Mouse (Mus musculus): ENCODE data around the gene Cacng7. TPM values are rescaled to one million over a fixed set of nuclear protein-coding genes. Genes with fewer than 3 reads are reported as not detected.

Cacng7 gene
- total RNA-seq, 2 experiments from 2014 or later: 111 to 123 TPM

DNA sequence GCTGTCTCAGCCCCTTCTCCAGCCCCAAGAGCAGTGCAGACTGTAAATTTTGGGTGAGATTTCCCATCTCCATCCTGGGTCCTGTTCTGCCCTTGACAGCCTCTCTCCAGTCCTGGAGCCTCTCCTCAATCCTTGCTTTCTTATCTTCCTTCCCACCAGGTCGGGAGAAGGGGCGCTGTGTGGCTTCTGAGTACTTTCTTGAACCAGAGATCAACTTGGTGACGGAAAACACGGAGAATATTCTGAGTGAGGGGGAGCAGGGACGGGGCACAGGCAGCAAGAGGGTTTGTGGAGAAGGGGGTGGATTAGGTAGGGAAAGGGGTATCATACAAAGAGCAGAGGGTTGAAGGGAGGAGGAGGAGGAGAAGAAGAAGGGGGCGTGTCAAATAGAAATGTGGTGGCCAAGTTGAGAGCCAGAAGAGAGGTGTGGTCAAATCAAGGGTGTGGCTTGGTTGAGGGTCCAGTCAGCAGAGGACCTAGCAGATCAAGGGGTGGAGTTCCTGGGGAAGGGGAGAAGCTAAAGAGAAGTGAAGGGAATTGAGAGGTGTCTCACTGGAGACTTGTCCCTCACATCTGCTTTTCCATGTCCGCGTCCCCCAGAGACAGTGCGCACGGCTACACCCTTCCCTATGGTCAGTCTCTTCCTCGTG, 5.7 kb downstream of the Cacng7 start:
- DNase-seq: no peak
- intact Hi-C loops (cut with DNase I): loop anchor here (10.0 kb wide), 1 partner anchor 56 kb away; the partner anchor contains the start of gene Cacng8

GRCm38 (mm10) chr7:3339010-3339409, 6.3 kb downstream of the Cacng7 start:
- intact Hi-C loops (cut with DNase I): loop anchor here (10.0 kb wide), 1 partner anchor 56 kb away; the partner anchor contains the start of gene Cacng8
- DNase-seq: no peak

DNA sequence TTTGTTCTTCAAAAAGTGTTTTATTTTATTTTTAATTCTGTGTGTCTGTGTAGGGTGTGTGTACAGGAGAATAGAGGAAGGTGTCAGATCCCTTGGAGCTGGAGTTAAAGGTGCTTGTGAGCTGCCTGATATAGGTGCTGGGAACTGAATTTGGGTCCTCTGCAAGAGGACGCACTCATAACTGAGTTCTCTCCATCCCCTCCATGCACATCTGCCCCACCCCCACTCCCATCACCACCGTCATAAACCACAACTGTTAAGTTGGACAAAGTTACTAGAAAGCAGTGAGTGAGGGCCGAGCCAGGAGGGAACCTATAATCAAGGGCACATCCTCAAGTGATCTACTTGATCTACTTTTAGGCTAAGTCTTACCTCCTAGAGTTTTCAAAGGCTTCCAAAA, 11.1 kb downstream of the Cacng7 start:
- intact Hi-C loops (cut with DNase I): no loop called here

GRCm38 (mm10) chr7:3345301-3345700, 12.5 kb downstream of the Cacng7 start:
- DNase-seq: no peak
- intact Hi-C loops (cut with DNase I): no loop called here

More for the DNA sequence above, 11.1 kb downstream of the Cacng7 start:
- no peak for DNase-seq

DNA sequence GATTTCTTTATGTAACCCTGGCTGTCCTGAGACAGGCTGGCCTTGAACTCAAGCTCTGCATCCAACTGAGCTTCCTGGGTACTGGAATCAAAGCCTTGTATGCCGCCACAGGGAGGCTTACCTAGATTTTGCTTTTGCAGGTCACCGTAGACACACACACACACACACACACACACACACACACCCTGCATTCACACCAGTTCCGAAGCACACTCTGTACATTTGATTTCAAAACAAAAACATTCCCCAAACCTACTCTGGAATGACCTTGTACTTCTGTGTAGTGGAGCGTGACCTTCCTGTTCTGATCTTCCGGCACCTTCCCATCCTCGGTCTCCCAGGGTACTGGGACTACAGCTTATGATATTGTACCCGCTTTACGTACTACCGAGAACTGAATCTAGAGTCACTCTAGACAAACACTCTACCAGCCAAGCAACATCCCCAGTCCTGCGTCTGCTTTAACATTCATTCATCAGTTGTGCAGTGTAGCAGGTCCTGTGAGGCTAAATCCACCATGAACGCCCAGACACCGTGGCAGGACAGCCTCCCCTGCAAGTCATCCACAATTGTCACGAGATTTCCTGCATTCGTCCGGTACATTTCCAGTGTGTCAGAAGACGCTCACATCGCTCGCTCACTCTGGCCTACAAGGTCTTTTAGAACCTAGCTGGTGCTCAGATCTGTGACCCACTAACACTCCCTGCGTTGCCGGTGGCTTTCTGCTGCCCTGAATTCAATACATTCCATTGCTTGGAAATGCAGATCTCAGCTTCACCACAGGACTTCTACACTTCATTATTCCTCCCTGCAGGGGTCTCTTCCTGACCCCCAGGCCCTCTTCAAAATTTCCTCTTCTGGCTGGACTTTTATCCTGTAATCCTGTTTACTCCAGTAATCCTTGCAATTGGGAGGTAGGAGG, 14.9 kb downstream of the Cacng7 start:
- intact Hi-C loops (cut with DNase I): no loop called here
- DNase-seq: no peak

GRCm38 (mm10) chr7:3348326-3348725, 15.6 kb downstream of the Cacng7 start:
- intact Hi-C loops (cut with DNase I): no loop called here
- no peak for DNase-seq

GRCm38 (mm10) chr7:3349775-3350174, 17.0 kb downstream of the Cacng7 start:
- no peak for DNase-seq
- intact Hi-C loops (cut with DNase I): no loop called here

DNA sequence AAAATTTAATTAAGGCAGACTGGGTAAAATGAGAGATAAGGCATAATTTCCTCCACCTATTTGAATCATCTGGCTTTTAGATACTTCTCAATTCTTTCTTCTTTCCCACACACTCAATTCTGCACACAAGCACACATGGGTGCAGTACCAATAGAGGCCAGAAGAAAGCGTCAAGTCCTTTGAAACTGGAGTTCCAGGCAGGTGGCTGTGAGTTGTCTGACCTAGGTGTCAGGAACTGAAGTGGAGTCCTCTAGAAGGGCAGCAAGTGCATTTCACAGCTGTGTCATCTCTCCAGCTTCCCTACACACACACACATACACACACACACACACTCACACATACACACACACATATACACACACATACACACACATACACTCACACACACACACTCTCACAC, 18.8 kb downstream of the Cacng7 start:
- intact Hi-C loops (cut with DNase I): no loop called here
- no peak for DNase-seq

GRCm38 (mm10) chr7:3354850-3355249, 22.1 kb downstream of the Cacng7 start:
- no peak for DNase-seq
- intact Hi-C loops (cut with DNase I): no loop called here

DNA sequence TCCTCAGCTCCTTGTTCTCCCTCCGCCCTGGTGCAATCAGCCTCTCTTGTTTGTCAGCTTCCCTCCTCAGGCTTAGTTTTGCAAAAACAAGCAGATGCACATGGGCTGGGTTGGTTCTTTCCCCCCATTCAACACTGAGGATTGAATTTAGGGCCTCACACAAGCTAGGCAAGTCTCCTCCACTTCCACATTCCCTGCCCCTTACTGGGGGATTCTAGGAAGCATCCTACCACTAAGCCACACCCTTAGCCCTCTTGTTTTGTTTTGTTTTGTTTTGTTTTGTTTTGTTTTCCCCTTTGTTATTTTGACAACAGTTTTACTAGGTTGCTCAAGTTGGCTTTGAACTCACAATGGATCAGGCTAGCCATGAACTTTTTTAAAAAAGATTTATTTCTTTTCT, 27.9 kb downstream of the Cacng7 start:
- DNase-seq: no peak
- intact Hi-C loops (cut with DNase I): no loop called here

GRCm38 (mm10) chr7:3365547-3366279, 33.0 kb downstream of the Cacng7 start:
- no peak for DNase-seq
- intact Hi-C loops (cut with DNase I): no loop called here

DNA sequence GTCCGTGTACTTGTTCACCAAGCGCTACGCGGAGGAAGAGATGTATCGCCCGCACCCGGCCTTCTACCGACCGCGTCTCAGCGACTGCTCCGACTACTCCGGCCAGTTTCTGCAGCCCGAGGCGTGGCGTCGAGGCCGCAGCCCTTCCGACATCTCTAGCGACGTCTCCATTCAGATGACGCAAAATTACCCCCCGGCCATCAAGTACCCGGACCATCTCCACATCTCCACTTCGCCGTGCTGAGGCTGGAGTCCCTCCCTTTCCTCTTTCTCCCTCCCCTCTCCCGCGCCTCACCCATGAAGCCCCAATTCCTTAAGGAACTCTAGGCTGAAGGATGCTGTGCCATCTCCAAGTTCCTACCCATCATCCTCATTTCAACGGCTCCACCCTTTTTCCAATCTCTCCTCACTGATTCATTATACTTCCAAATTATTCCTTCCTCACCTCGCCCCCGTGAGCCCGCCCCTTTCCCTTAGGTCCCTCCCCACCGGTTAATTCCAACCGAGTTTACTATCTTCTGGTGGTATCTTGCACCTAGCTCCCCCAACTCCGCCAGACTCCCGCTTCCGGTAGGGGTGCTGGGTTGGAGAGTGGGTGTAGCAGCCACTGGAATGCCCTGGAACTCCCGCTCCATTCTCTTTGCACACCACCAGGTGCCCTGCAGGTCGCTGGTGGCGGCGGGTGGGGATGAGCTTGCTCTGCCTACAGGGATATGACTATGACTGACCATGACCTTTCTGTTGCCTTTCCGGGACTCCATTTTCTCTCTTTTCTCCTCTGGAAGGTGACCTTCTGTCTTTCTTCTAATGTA, 34.2 kb downstream of the Cacng7 start:
- DNase-seq: no peak
- intact Hi-C loops (cut with DNase I): no loop called here

DNA sequence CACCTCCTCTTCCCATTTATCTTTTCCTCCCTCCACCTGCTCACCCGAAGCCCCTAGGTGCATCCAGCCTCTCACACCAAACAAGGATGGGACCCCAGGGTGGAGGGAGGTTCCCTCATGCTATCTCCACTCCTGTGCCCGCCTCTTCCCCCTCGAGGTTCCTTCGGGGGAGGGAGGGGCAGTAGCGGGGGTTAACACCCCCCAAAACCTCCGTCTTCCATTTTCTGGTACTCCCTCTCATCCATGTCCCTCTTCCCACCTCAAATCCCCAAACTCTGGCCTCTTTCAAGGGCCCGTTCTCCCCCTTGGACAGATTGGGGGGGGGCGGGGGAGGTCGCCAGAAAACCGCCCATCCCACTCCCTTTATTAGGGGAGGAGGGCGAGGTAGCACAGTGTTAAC, 34.8 kb downstream of the Cacng7 start:
- DNase-seq: no peak
- intact Hi-C loops (cut with DNase I): no loop called here

DNA sequence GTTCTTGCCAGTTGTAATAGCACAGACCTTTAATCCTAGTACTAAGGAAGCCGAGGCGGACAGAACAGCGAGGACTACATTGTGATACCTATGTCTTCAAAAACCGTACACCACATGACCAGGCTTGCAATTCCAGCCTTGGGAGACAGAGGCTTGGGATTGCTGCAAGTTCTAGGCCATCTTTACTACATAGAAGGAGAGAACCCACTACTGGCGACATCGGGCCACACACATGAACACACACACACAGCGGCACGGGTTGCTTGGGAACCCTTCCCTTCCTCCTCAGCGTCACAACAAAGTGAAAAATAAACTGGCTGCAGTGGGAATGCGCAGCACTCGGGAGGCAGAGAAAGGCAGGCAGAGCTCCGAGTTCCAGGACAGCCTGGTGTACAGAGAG, 35.6 kb downstream of the Cacng7 start:
- DNase-seq: no peak
- intact Hi-C loops (cut with DNase I): no loop called here

DNA sequence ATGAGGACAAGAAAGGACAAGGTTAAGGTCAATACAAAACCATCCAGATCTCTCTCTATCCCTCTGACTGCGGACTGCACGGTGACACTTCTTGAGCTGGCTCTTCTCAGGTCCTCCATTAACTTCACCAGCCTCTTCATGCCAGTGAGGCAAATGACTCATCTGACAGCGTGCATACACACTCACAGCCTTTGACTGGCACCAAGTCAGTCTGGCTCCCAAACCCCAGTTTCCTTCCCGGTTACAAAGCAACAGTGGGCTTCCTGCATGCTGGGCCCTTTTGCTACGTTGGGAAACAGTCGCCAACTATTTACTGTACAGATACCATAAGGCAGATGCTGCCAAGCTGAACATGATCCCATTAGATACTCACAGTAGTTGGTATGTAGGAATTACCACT, 36.4 kb downstream of the Cacng7 start:
- intact Hi-C loops (cut with DNase I): no loop called here

GRCm38 (mm10) chr7:3370407-3370806, 37.7 kb downstream of the Cacng7 start:
- no peak for DNase-seq
- intact Hi-C loops (cut with DNase I): no loop called here

More for the DNA sequence above, 36.4 kb downstream of the Cacng7 start:
- DNase-seq: no peak

- intact Hi-C loops (cut with DNase I): no loop called here
- no peak for DNase-seq
Measured at GRCm38 (mm10) chr7:3372376-3372775, 39.6 kb downstream of the Cacng7 start.

DNA sequence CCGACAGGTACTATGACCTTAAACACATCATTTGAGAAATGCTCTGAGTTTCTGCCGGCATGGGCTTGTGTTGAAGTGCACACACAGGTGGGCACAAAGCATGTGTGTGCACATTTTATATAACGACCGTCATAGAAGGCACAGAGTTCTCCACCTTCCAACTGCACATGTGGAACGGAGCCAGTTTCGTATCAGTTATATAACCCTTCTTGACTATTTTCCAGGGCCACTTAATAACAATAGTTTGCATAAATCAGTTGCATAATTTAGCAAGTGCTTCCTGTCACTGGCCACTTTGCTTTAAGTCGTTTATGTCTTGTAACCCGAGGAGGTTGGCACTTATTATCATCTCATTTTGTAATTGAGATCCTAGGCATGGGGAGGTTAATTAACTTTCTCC, 41.0 kb downstream of the Cacng7 start:
- DNase-seq: no peak
- intact Hi-C loops (cut with DNase I): no loop called here

GRCm38 (mm10) chr7:3376831-3377230, 44.1 kb downstream of the Cacng7 start:
- peak; percentile 61 for DNase-seq
- intact Hi-C loops (cut with DNase I): no loop called here

DNA sequence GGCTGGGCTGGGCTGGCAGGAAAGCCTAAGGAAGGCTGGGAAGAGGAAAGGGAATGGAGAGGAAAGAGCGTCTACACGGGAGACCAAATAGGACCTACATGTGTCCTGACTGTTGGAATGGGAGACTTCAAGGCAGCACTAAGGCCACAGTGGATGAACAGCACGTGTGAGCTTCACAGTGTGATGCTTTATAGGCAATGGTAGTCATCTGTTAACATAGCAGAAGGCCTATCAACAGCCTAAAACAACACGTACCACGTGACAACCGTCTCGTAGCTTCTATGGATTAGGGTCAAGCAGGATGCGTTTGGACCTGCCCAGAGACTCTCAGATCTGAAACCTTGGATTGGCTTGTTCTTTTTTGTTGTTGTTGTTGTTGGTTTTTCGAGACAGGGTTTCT, 49.4 kb downstream of the Cacng7 start:
- intact Hi-C loops (cut with DNase I): no loop called here
- no peak for DNase-seq

Measured in left cerebral cortex, postnatal 4 days (tissue).